Mouse (Mus musculus) cerebellum, adult 18-20 months (tissue): ENCODE data around the gene Pxn.

Experiments used
- DNase-seq, 2 experiments: peaks; one replicate each; pipeline ENCODE4 v3.0.0; 2021

Pxn gene

GRCm38 (mm10) chr5:115529742-115530446 is 23.4 kb downstream of the Pxn start:
- DNase-seq = peak; percentile 59 to 60

DNA sequence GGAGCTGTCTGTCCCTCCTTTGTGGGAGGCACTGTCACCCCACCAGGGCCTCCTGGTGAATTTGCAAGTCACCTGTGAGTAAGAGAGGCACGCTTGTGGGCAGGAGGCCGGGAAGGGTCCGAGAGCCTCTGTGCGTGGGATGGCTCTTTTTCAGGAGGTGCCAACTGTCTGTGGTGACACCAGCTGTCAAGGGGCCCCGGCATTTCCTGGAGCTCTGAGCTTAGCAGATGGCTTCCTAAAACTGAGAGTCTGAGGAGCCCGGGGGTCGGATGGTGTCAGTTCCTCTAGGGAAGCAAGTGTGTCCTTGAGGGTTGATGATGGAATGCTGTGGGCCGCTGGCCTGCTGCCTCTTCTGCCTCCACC is 24.0 kb downstream of the Pxn start:
- DNase-seq = peak; percentile 91 to 93

DNA sequence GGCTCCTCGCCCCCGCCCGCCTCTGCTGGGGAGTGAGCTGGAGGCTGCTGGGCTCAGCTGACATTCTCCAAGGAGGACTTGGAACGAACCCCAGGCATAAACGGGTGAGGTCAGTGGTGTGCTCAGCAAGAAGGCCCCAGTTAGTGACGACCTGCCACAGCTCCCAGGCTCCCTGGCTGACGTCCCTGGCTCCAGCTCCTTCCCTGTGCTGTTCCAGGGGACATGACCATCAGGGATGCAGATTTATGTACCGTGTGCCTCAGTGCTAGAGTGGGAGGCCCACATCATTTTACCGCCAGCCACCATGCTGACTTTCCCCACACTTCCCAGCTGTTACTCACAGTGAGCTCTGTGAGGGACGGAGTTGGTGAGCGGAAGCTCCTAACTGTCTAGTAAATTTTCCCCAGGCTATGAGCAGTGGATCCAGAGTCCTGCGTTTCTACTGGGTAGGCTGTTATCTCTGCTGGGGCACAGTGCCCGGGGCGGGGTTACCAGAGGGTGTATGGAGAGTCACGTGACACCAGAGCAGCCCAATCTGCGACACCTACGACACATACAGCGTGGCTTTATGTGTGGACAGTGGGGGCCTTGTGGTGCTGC is 25.3 kb downstream of the Pxn start:
- DNase-seq = peak; percentile 80 to 86

GRCm38 (mm10) chr5:115534290-115534731 is 27.8 kb downstream of the Pxn start:
- peak; percentile 38 to 43 for DNase-seq

DNA sequence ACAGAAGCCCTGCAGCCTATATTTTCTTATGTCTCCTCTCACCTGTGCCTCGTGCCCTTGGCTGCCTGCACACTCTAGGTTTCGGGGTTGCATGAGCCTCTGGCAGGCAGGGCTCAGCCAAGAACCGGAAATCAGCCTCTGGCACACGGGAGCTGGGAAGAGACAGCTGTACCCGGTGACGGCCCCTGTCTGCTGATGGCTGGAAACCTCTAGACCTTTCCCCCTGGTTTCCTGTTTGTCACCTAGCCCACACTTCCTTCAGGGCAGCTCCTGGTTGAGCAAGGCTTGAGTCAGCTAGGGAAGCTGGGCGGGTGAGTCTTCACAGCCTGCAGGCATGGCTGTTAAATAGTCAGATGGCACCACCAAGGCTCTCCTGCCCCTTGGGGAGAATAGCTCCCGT is 28.4 kb downstream of the Pxn start:
- DNase-seq = peak in 1 of 2 experiments; percentile 20

GRCm38 (mm10) chr5:115535635-115536034 is 29.2 kb downstream of the Pxn start:
- no peak for DNase-seq

- peak; percentile 49 to 61 for DNase-seq
These were observed 31.7 kb downstream of the Pxn start for GRCm38 (mm10) chr5:115538017-115538692.

DNA sequence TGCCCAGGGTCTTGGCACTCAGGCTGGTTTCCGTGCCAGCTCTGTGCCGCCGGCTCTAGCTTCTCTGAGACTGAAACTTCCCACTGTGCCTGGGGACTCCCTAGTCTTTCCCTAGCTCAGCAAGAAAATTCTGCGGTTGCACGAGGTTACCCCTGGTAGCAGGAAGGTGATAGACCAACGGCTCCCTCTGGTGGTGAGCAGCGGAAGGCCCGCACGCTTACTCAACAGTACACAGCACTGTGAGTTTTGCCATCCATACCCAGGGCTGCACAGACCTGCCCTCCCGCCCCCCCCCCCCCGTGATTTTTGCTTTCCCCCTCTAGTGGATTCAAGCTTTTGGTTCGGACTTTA is 32.2 kb downstream of the Pxn start:
- DNase-seq = peak; percentile 94 to 95

DNA sequence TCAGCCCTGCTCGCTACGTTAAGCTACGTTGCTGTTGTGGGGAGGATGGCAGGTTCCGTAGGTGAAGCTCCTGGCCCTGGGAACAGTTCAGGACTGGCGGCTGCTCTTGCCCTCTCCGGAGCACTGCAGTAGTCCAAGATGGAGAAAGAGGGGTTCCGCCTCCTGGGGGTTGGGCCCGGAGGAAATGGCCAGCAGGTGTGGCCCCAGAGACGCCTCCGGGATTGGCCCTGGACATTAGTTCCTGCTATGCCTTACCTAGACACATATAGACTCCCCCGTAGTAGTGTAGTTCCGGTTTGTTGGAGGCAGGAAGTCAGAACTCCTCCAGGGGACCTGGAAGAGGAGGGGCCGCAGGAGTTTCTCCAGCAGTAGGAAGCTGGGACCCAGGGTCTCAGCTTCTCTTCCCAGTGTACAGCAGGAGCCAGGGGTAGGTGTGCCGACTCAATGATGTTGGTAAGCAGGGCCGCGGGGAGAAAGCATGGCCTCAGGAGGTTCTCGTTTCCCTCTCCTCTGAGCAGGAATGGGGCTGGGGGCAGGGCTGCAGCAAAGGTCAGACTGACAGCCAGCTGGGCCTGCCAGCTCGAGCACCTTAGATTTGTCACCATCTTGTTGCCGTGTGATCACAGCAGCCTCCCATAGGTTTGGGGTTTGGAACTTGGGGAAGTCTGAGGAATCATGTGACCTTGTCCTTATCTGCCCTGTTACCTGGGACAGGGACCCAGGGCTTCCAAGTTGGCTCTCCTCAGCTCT is 36.3 kb downstream of the Pxn start:
- DNase-seq = peak in 1 of 2 experiments; percentile 20

- peak; percentile 86 to 87 for DNase-seq
These were observed 37.2 kb downstream of the Pxn start for GRCm38 (mm10) chr5:115543509-115544253.

- peak; percentile 43 to 52 for DNase-seq
These were observed 38.2 kb downstream of the Pxn start for GRCm38 (mm10) chr5:115544655-115545185.

DNA sequence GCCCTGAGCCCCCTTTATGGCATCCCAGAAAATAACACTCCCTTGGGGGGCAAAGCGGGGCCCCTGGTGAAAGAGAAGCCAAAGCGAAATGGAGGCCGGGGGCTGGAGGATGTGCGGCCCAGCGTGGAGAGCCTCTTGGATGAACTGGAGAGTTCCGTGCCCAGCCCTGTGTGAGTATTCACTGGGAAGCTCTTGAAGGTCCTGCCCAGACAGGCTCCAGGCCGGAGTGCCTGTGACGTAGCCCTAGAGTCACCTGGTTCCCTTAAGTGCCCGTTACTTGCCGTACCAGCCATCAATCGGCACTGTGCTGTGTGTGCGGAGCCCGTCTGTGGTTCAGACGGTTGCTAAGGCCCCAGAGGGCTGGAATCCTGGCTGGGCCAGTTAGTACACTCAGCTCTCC is 39.2 kb downstream of the Pxn start:
- peak in 1 of 2 experiments; percentile 49 for DNase-seq

DNA sequence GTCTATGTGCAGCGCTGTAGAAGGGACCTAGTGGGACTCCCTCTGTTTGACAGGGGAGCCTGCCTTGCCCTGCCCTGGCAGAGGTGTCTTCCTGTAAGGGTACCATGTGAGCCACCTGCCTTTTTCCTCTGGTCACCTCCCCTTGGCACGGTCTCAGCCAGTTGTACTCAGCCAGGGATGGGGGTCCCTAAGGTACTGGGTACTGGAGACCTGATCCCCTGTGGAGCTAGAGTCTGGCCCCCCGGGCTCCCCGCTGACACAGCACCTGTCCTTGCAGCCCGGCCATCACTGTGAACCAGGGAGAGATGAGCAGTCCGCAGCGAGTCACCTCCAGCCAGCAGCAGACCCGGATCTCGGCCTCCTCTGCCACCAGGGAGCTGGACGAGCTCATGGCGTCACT is 40.1 kb downstream of the Pxn start:
- peak; percentile 52 to 71 for DNase-seq

DNA sequence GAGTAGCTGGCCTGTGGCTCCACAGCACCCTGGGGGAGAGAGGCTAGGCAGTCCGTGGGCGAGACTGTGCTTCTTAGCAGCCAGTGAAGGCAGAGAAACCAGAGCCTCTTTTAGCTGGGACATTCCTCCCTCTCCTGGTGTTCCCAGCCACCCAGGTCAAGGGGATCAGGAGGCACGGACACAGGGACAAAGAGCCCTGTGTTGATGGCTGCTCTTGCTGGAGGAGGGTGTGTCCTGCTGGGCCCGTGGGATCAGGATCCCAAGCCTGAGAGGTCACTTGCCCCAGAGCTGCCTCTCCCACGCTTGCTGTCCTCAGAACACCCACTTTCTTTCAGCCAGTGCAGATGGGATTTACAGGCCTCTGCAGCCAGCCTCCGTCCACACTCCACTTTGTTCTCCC is 40.5 kb downstream of the Pxn start:
- DNase-seq = no peak

GRCm38 (mm10) chr5:115547421-115547820 is 40.9 kb downstream of the Pxn start:
- DNase-seq = peak; percentile 68 to 70

- DNase-seq = peak; percentile 48 to 50
These were observed 42.2 kb downstream of the Pxn start for GRCm38 (mm10) chr5:115548501-115549285.

- peak in 1 of 2 experiments; percentile 16 for DNase-seq
These were observed 44.1 kb downstream of the Pxn start for GRCm38 (mm10) chr5:115550482-115551005.

DNA sequence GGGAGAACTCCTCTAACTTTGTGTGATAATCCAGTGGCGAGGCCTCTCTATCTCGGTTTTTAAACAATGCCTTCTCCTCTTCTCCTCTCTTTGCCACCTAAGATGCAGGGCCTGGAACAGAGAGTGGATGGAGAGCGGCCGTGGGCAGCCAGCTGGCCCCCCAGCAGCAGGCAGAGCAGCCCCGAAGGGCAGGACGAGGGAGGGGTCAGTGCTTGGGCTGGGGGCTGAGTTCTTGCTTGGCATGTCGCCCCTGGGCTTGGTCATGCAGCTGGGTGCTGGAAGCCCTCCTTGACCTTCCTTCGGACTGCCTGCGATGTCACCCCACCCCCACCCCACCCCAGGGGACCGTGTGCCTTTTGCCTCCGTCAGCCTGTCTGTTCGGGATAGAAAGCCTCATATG is 44.9 kb downstream of the Pxn start:
- no peak for DNase-seq

GRCm38 (mm10) chr5:115551799-115552198 is 45.3 kb downstream of the Pxn start:
- no peak for DNase-seq

DNA sequence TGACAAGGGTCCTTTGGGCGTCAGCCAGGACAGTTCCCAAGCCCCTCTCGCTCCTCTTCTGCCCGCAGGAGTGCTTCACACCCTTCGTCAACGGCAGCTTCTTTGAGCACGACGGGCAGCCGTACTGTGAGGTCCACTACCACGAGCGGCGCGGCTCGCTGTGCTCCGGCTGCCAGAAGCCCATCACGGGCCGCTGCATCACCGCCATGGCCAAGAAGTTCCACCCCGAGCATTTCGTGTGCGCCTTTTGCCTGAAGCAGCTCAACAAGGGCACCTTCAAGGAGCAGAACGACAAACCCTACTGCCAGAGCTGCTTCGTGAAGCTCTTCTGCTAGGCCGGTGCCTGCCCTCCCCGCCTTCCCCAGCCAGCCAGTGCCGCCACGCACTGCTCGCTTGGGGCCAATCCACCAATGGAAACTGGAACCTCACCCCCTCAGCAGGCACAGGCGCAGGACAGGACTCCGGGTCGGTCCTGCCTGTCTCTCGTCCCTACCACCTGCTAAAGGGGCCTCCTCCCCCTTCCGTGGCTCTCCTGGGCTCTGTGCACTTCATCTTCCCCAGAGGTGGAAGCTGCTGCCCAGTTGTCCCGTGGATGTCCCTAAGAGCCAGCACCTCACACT is 47.4 kb downstream of the Pxn start:
- DNase-seq = no peak
